Mouse (Mus musculus) lung, postnatal 0 days (tissue): ENCODE data around the gene Mical3. TPM values are rescaled to one million over a fixed set of nuclear protein-coding genes. Genes with fewer than 3 reads are reported as not detected.

Experiments
- ATAC-seq: fragments of 200-750 bp; cut with Nextera tagmentation; 2 replicates; pipeline ENCODE4 v1.8.0; 2017; ENCODE audit warnings: moderate library complexity
- DNase-seq: peaks from one replicate; pipeline ENCODE4 v3.0.0-alpha.2; 2016; ENCODE audit warnings: low spot score
- H3K27ac ChIP-seq: fragments of 300-500 bp; sonication (generic); 2 replicates; pipeline ENCODE4 v1.5.1; 2014; ENCODE audit warnings: antibody characterized with exemption, mild to moderate bottlenecking, low read length, mixed read lengths
- H3K27me3 ChIP-seq: fragments of 300-500 bp; sonication (generic); replicated peaks from 2 replicates; pipeline ENCODE4 v1.6.1; 2014; ENCODE audit warnings: low read length, mixed read lengths; ENCODE audit not compliant: insufficient read depth
- H3K36me3 ChIP-seq: fragments of 300-500 bp; sonication (generic); 2 replicates; pipeline ENCODE4 v1.6.1; 2014; ENCODE audit warnings: low read length, mixed read lengths; ENCODE audit not compliant: insufficient read depth
- H3K4me1 ChIP-seq: fragments of 300-500 bp; sonication (generic); 2 replicates; pipeline ENCODE4 v1.6.1; 2014; ENCODE audit warnings: antibody characterized with exemption, low read depth, low read length, mixed read lengths; ENCODE audit not compliant: insufficient read depth
- H3K4me2 ChIP-seq: fragments of 300-500 bp; sonication (generic); replicated peaks from 2 replicates; pipeline ENCODE4 v1.6.1; 2014; ENCODE audit warnings: low read depth, mild to moderate bottlenecking, low read length, moderate library complexity, mixed read lengths
- H3K4me3 ChIP-seq: fragments of 300-500 bp; sonication (generic); 2 replicates; pipeline ENCODE4 v1.5.1; 2014; ENCODE audit warnings: low read depth, low read length
- H3K9ac ChIP-seq: fragments of 300-500 bp; sonication (generic); replicated peaks from 2 replicates; pipeline ENCODE4 v1.6.1; 2014; ENCODE audit warnings: low read depth, mild to moderate bottlenecking
- H3K9me3 ChIP-seq: fragments of 300-500 bp; sonication (generic); 2 replicates; pipeline ENCODE4 v1.6.1; 2016; ENCODE audit warnings: low read length, mixed read lengths
- CTCF ChIP-seq: IDR thresholded peaks from 2 replicates; pipeline ENCODE4 v1.5.1; 2016; ENCODE audit warnings: antibody characterized with exemption, mild to moderate bottlenecking
- EP300 ChIP-seq: IDR thresholded peaks from 2 replicates; pipeline ENCODE4 v1.6.1; 2016; ENCODE audit warnings: antibody characterized with exemption, mild to moderate bottlenecking, control low read depth
- WGBS: fragments of 180-500 bp; shearing (Covaris S2); extraction: QIAGEN DNeasy Blood & Tissue Kit; methylation state at CpG from one replicate; pipeline ENCODE4 v1.1.7; 2014; 5-methylcytosine and 5-hydroxymethylcytosine counted together
- polyA plus RNA-seq: library from polyadenylated mRNA; unstranded; fragments of >200 nt; fragmentation: Nextera tagmentation; extraction: Ambion mirVana; gene quantifications from 2 replicates; pipeline ENCODE4 v1.2.1, GENCODE M21; 2015

The Mical3 gene
- polyA plus RNA-seq, 1 experiment from 2014 or later: 12.8 TPM

DNA sequence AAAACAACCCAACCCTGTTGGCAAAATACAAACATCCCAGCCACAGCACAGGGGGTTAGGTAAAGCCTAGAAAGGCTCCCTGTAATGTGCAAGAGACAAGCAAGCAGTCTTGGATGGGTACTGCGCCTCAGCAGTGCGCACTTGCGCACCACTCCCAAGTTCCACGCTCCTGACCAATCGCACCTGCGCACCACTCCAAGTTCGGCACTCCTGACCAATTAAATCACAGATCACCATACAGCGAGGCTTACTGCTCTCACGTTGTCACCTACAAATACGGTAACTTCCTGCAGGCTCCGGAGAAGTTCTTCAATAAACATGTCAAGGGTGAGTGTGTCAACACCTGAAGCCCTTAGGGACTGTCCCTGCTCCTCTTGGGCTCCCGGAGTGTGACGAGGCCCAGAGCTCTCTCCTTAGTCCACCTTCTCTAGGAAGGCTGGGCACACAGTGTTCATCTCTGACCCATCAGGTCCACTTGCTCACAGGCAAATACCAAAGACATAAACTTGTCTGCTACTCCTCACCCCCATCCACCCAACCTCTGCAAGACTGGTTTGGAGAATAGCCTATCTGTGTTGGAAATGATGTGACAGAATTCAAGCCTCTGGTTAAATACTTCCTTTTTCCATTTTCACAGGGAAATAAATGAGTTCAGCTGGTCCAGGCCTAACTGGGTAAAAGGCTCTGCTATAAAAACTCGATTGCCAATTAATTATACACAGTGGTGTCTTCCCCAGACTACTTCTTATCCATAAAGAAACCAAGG lies 27.2 kb downstream of the Mical3 start:
- H3K27ac ChIP-seq: no peak overlapping the region
- no peaks in the 10 kb centered on the region for H3K36me3 ChIP-seq
- H3K9ac ChIP-seq: no peak overlapping the region
- ATAC-seq (no peak), DNase-seq (no peak)
- no peaks in the 10 kb centered on the region for H3K9me3 ChIP-seq
- TF ChIP-seq EP300 (no peak), CTCF (no peak)
- no peaks in the 10 kb centered on the region for H3K27me3 ChIP-seq
- H3K4me2 ChIP-seq: no peak overlapping the region
- WGBS: 76% methylated on average over 14 of the region's 14 CpGs
- no peak overlapping the region for H3K4me3 ChIP-seq
- H3K4me1 ChIP-seq: peaks cover 10% of the 10 kb centered on the region

- no peak overlapping the region for H3K27ac ChIP-seq
- H3K4me3 ChIP-seq: no peak overlapping the region
- no peak overlapping the region for H3K4me2 ChIP-seq
- no peaks in the 10 kb centered on the region for H3K27me3 ChIP-seq
- TF ChIP-seq EP300: no peak
- no peak for TF ChIP-seq CTCF
- H3K9me3 ChIP-seq: no peaks in the 10 kb centered on the region
- peak; percentile 43 for DNase-seq
- no peaks in the 10 kb centered on the region for H3K36me3 ChIP-seq
- H3K9ac ChIP-seq: no peak overlapping the region; the same call in 1 of the 2 replicates
- H3K4me1 ChIP-seq: peaks cover 10% of the 10 kb centered on the region
- peak; percentile 58 for ATAC-seq
- 61% methylated on average over 10 of the region's 10 CpGs for WGBS
Measured at GRCm38 (mm10) chr6:121102941-121103340, 27.9 kb downstream of the Mical3 start.

DNA sequence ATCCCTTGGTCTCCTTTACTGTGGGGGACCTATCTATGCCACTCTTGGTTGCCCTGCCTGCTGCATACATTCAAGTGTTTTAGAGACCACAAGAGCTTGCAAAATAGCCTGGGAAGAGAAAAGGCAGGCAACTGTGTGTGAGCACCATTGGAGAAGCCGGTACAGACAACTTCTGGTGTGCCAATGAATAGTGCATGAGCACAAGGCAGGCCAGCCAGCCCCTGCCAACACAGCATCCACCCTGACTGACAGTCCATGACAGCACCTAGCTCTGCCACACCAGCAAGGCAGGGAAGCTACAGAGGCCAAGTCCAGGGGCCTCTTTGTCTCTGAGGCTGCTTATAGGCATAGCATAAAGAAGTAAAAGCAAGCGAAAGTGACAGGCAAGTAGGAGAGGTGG lies 28.7 kb downstream of the Mical3 start:
- ATAC-seq (no peak), DNase-seq (no peak)
- H3K4me1 ChIP-seq: peaks cover 10% of the 10 kb centered on the region
- TF ChIP-seq EP300 (no peak), CTCF (no peak)
- 86% methylated on average over 2 of the region's 2 CpGs for WGBS
- H3K4me2 ChIP-seq: no peak overlapping the region
- H3K27ac ChIP-seq: no peak overlapping the region
- no peaks in the 10 kb centered on the region for H3K9me3 ChIP-seq
- no peak overlapping the region for H3K9ac ChIP-seq
- H3K4me3 ChIP-seq: no peak overlapping the region
- H3K27me3 ChIP-seq: no peaks in the 10 kb centered on the region
- H3K36me3 ChIP-seq: no peaks in the 10 kb centered on the region

- no peaks in the 10 kb centered on the region for H3K27me3 ChIP-seq
- no peak overlapping the region for H3K4me2 ChIP-seq
- 85% methylated on average over 5 of the region's 5 CpGs for WGBS
- ATAC-seq (no peak), DNase-seq (no peak)
- no peak overlapping the region for H3K27ac ChIP-seq
- H3K9me3 ChIP-seq: no peaks in the 10 kb centered on the region
- H3K4me1 ChIP-seq: peaks cover 10% of the 10 kb centered on the region
- no peak overlapping the region for H3K4me3 ChIP-seq
- H3K9ac ChIP-seq: no peak overlapping the region
- no peaks in the 10 kb centered on the region for H3K36me3 ChIP-seq
- TF ChIP-seq CTCF: no peak
- no peak for TF ChIP-seq EP300
Measured at GRCm38 (mm10) chr6:121101201-121101600, 29.6 kb downstream of the Mical3 start.

DNA sequence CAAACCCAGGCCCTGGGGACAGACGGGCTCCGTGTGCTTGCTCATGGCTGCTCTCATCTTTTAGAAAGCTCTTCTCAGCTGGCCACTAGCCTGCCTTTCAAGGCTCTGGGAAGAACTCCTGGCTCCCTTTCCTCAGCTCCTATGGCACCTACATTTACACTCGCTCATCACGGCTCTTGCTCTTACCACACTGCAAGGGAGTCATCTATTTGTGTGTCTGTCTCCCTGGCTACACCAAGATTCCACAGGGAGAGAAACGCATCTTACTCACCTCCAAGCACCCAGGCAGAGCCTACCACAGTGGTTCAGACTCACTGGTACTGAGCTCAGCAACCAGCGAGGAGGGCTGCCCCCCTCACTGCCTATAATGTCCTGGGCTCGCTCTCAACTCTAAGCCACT lies 31.0 kb downstream of the Mical3 start:
- no peak for DNase-seq
- H3K9ac ChIP-seq: no peak overlapping the region
- no peak for ATAC-seq
- no peak overlapping the region for H3K4me2 ChIP-seq
- no peak overlapping the region for H3K4me3 ChIP-seq
- TF ChIP-seq EP300 (no peak), CTCF (no peak)
- WGBS: 81% methylated on average over 7 of the region's 7 CpGs
- H3K27me3 ChIP-seq: no peaks in the 10 kb centered on the region
- H3K27ac ChIP-seq: no peak overlapping the region
- H3K36me3 ChIP-seq: no peaks in the 10 kb centered on the region
- H3K9me3 ChIP-seq: no peaks in the 10 kb centered on the region
- peaks cover 10% of the 10 kb centered on the region for H3K4me1 ChIP-seq

GRCm38 (mm10) chr6:121099228-121099608 lies 31.6 kb downstream of the Mical3 start:
- Histone ChIP-seq H3K9me3 (no peaks in the 10 kb centered on the region), H3K4me1 (peaks cover 10% of the 10 kb centered on the region), H3K4me3 (no peak overlapping the region), H3K4me2 (no peak overlapping the region), H3K36me3 (no peaks in the 10 kb centered on the region), H3K27ac (no peak overlapping the region), H3K27me3 (no peaks in the 10 kb centered on the region), H3K9ac (no peak overlapping the region)
- DNase-seq (no peak), ATAC-seq (no peak)
- 65% methylated on average over 4 of the region's 4 CpGs for WGBS
- TF ChIP-seq EP300 (no peak), CTCF (no peak)
